Mouse (Mus musculus) lung, postnatal 0 days (tissue): Measurements from ENCODE around the gene Rabif. TPM values are rescaled to one million over a fixed set of nuclear protein-coding genes. Genes with fewer than 3 reads are reported as not detected.

Source experiments
- ATAC-seq: fragments of 200-750 bp; cut with Nextera tagmentation; 2 replicates; pipeline ENCODE4 v1.8.0; 2017; ENCODE audit warnings: moderate library complexity
- DNase-seq: peaks from one replicate; pipeline ENCODE4 v3.0.0-alpha.2; 2016; ENCODE audit warnings: low spot score
- H3K27ac ChIP-seq: fragments of 300-500 bp; sonication (generic); 2 replicates; pipeline ENCODE4 v1.5.1; 2014; ENCODE audit warnings: antibody characterized with exemption, mild to moderate bottlenecking, low read length, mixed read lengths
- H3K27me3 ChIP-seq: fragments of 300-500 bp; sonication (generic); replicated peaks from 2 replicates; pipeline ENCODE4 v1.6.1; 2014; ENCODE audit warnings: low read length, mixed read lengths; ENCODE audit not compliant: insufficient read depth
- H3K36me3 ChIP-seq: fragments of 300-500 bp; sonication (generic); 2 replicates; pipeline ENCODE4 v1.6.1; 2014; ENCODE audit warnings: low read length, mixed read lengths; ENCODE audit not compliant: insufficient read depth
- H3K4me1 ChIP-seq: fragments of 300-500 bp; sonication (generic); 2 replicates; pipeline ENCODE4 v1.6.1; 2014; ENCODE audit warnings: antibody characterized with exemption, low read depth, low read length, mixed read lengths; ENCODE audit not compliant: insufficient read depth
- H3K4me2 ChIP-seq: fragments of 300-500 bp; sonication (generic); replicated peaks from 2 replicates; pipeline ENCODE4 v1.6.1; 2014; ENCODE audit warnings: low read depth, mild to moderate bottlenecking, low read length, moderate library complexity, mixed read lengths
- H3K4me3 ChIP-seq: fragments of 300-500 bp; sonication (generic); 2 replicates; pipeline ENCODE4 v1.5.1; 2014; ENCODE audit warnings: low read depth, low read length
- H3K9ac ChIP-seq: fragments of 300-500 bp; sonication (generic); replicated peaks from 2 replicates; pipeline ENCODE4 v1.6.1; 2014; ENCODE audit warnings: low read depth, mild to moderate bottlenecking
- H3K9me3 ChIP-seq: fragments of 300-500 bp; sonication (generic); 2 replicates; pipeline ENCODE4 v1.6.1; 2016; ENCODE audit warnings: low read length, mixed read lengths
- CTCF ChIP-seq: IDR thresholded peaks from 2 replicates; pipeline ENCODE4 v1.5.1; 2016; ENCODE audit warnings: antibody characterized with exemption, mild to moderate bottlenecking
- EP300 ChIP-seq: IDR thresholded peaks from 2 replicates; pipeline ENCODE4 v1.6.1; 2016; ENCODE audit warnings: antibody characterized with exemption, mild to moderate bottlenecking, control low read depth
- WGBS: fragments of 180-500 bp; shearing (Covaris S2); extraction: QIAGEN DNeasy Blood & Tissue Kit; methylation state at CpG from one replicate; pipeline ENCODE4 v1.1.7; 2014; 5-methylcytosine and 5-hydroxymethylcytosine counted together
- polyA plus RNA-seq: library from polyadenylated mRNA; unstranded; fragments of >200 nt; fragmentation: Nextera tagmentation; extraction: Ambion mirVana; gene quantifications from 2 replicates; pipeline ENCODE4 v1.2.1, GENCODE M21; 2015

Gene Rabif
- polyA plus RNA-seq, 1 experiment from 2014 or later, result 29.1 TPM

DNA sequence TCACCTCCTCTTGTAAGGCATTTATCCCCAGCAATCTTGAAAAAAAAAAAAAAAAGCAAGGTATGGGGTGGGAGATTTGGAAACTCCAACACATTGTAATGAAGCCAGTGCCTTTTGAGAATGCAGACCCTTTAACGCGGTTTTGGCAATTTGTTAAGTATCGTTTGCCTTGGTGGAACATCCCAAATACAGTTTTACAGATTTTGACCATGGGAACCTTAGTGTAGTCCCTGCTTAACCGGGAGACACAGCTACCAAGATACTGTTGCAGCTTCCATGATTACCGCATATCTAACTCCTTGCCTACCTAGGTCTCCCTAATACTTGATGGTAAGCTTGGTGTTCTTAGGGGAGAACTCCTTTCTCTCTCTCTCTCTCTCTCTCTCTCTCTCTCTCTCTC lies 38.4 kb upstream of the Rabif start:
- H3K4me3 ChIP-seq, result peak overlapping the region; percentile 88
- no peaks in the 10 kb centered on the region for H3K27me3 ChIP-seq
- H3K27ac ChIP-seq, result peak overlapping the region; percentile 88; the same call in 1 of the 2 replicates
- H3K4me2 ChIP-seq, result peak overlapping the region; percentile 88
- DNase-seq, result no peak
- peaks cover 5% of the 10 kb centered on the region; the same call in 1 of the 2 replicates for H3K4me1 ChIP-seq
- no peaks in the 10 kb centered on the region for H3K9me3 ChIP-seq
- H3K9ac ChIP-seq, result peak overlapping the region; percentile 91
- TF ChIP-seq EP300 (no peak), CTCF (no peak)
- ATAC-seq, result no peak
- H3K36me3 ChIP-seq, result no peaks in the 10 kb centered on the region
- WGBS, result 18% methylated on average over 5 of the region's 5 CpGs

- no peak overlapping the region for H3K27ac ChIP-seq
- H3K4me1 ChIP-seq, result peaks cover 5% of the 10 kb centered on the region; the same call in 1 of the 2 replicates
- H3K36me3 ChIP-seq, result peaks cover 7% of the 10 kb centered on the region; the same call in 1 of the 2 replicates
- H3K27me3 ChIP-seq, result no peaks in the 10 kb centered on the region
- no peak overlapping the region for H3K9ac ChIP-seq
- 86% methylated on average over 7 of the region's 7 CpGs for WGBS
- H3K4me3 ChIP-seq, result no peak overlapping the region
- TF ChIP-seq CTCF, result no peak
- no peak for TF ChIP-seq EP300
- no peak overlapping the region for H3K4me2 ChIP-seq
- no peaks in the 10 kb centered on the region for H3K9me3 ChIP-seq
- peak; percentile 16 for DNase-seq
- ATAC-seq, result no peak
Measured at GRCm38 (mm10) chr1:134458139-134458727, 36.2 kb upstream of the Rabif start.

DNA sequence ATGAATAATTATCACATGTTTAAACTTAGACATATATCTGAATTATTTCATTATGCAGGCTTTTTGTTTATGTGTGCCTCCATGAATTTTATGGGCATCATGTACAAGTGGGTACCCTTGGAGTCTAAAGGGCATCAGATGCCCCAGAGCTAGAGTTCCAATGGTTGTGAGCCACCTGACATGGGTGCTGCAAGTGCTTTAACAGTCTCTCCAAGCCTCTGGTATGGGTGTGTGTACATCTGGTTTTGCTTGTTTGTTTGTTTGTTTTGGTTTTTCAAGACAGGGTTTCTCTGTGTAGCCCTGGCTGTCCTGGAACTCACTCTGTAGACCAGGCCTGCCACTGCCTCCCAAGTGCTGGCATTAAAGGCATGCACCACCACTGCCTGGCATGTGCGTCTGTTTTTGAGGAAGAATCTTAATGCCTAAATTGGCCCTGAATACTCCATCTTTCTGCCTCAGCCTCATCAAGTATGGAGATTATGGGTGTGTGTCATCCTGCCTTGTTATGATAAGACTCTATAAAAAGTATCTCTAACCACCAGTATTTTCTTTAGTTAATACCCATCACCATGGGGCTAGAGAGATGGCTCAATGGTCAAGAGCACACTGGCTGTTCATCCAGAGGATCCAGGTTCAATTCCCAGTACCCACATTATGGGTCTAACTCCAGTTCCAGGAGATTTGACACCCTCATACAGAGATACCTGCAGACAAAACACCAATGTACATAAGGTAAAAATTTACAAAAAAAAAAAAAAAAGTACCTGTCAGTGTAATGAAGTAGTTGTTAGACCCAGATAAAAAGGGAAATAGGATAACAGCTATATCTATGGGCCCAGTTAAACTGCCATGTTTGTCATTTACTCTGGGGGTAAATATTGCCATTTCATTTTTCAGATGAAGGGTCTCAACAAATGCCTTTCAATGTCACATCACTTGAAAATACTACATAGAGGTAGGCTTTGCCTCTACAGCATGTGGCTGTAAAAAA lies 33.9 kb upstream of the Rabif start:
- no peak overlapping the region for H3K27ac ChIP-seq
- no peaks in the 10 kb centered on the region for H3K9me3 ChIP-seq
- H3K4me3 ChIP-seq, result no peak overlapping the region
- ATAC-seq, result no peak
- peaks cover 16% of the 10 kb centered on the region; the same call in 1 of the 2 replicates for H3K36me3 ChIP-seq
- no peak overlapping the region for H3K9ac ChIP-seq
- WGBS, result 91% methylated on average over 1 of the region's 1 CpGs
- no peak overlapping the region for H3K4me2 ChIP-seq
- peaks cover 5% of the 10 kb centered on the region; the same call in 1 of the 2 replicates for H3K4me1 ChIP-seq
- TF ChIP-seq EP300, result no peak
- TF ChIP-seq CTCF, result no peak
- DNase-seq, result no peak
- H3K27me3 ChIP-seq, result no peaks in the 10 kb centered on the region

GRCm38 (mm10) chr1:134484623-134485022 lies 9.8 kb upstream of the Rabif start:
- ATAC-seq, result no peak
- no peaks in the 10 kb centered on the region for H3K27me3 ChIP-seq
- WGBS, result 75% methylated on average over 2 of the region's 2 CpGs
- H3K36me3 ChIP-seq, result peaks cover 26% of the 10 kb centered on the region
- TF ChIP-seq EP300, result no peak
- no peak for TF ChIP-seq CTCF
- H3K9ac ChIP-seq, result no peak overlapping the region
- no peak overlapping the region for H3K4me3 ChIP-seq
- no peak for DNase-seq
- no peaks in the 10 kb centered on the region for H3K4me1 ChIP-seq
- no peak overlapping the region for H3K27ac ChIP-seq
- H3K9me3 ChIP-seq, result no peaks in the 10 kb centered on the region
- no peak overlapping the region for H3K4me2 ChIP-seq

GRCm38 (mm10) chr1:134490903-134491801 lies 3.3 kb upstream of the Rabif start:
- H3K4me1 ChIP-seq, result peaks cover 6% of the 10 kb centered on the region; the same call in 1 of the 2 replicates
- H3K27me3 ChIP-seq, result no peaks in the 10 kb centered on the region
- 93% methylated on average over 6 of the region's 6 CpGs for WGBS
- no peak overlapping the region for H3K4me2 ChIP-seq
- peaks cover 14% of the 10 kb centered on the region; the same call in 1 of the 2 replicates for H3K36me3 ChIP-seq
- H3K4me3 ChIP-seq, result no peak overlapping the region
- no peak for TF ChIP-seq CTCF
- no peak for TF ChIP-seq EP300
- H3K27ac ChIP-seq, result no peak overlapping the region
- no peak overlapping the region for H3K9ac ChIP-seq
- DNase-seq (no peak), ATAC-seq (no peak)
- no peaks in the 10 kb centered on the region for H3K9me3 ChIP-seq
